Mouse (Mus musculus) layer of hippocampus, postnatal 14 days (tissue): ENCODE measurements around the gene Rnf151. TPM values are rescaled to one million over a fixed set of nuclear protein-coding genes. Genes with fewer than 3 reads are reported as not detected.
A peak's percentile ranks its signal among the peaks of the same experiment; 100 is the strongest.
"Not testable (repeated sequence)": the region's sequence is repeated elsewhere in the genome, so short reads cannot be mapped to it uniquely, and the experiment has no call there.

Experiments
- DNase-seq, 2 experiments: peaks; one replicate each; pipeline ENCODE4 v3.0.0; 2021 to 2022; ENCODE audit warnings: low spot score in 2 of 2, mixed read lengths in 1 of 2
- total RNA-seq, 2 experiments: library from RNA; stranded (reverse); gene quantifications; 2 replicates each; pipeline ENCODE4 v1.2.3; 2021

Rnf151 gene
- total RNA-seq, 2 experiments from 2014 or later = not detected

DNA sequence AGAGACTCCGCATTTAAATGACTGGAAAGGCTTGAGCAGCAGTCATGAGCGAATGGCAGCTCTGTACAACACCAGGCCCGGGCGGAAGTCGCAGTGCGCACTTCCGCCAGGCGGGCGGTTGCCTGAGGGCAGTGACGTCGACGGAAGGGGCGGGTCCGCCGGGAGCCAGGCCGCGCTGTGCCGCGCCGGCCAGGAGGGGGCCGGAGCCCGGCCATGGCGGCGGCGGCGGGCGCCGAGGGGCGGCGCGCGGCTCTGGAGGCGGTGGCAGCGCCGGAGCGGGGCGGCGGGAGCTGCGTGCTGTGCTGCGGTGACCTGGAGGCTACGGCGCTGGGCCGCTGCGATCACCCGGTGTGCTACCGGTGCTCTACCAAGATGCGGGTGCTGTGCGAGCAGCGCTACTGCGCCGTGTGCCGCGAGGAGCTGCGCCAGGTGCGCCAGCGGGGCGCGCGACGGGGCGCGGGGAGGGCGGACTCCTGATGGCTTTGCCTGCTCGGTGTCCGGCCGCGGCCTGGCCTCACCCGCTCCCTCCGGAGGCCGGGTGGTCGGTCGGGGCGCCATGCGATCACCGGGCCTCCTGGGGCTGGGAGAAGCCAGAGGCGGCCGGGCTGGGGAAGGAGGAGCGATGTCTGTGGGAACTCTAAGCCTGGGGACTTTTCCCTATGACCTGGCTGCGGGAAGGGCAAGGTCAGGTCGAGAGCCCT is 48.2 kb downstream of the Rnf151 start, which contains the start of gene Zfp598:
Gene Zfp598, plus strand, starts transcription at position 143 of the 701 bp plus-strand sequence.
- DNase-seq = peak; percentile 93 to 95

DNA sequence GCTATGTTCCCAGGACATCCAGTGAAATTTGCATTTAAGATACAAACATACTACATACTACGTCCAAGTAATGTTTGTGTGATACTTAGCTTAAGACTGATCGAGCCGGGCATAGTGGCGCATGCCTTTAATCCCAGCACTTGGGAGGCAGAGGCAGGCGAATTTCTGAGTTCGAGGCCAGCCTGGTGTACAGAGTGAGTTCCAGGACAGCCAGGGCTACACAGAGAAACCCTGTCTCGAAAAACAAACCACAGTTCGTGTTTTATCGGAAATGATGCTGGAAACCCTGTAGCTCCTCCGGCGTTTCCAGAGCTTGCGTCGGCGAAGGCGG is 48.7 kb downstream of the Rnf151 start:
- not testable (repeated sequence) for DNase-seq

DNA sequence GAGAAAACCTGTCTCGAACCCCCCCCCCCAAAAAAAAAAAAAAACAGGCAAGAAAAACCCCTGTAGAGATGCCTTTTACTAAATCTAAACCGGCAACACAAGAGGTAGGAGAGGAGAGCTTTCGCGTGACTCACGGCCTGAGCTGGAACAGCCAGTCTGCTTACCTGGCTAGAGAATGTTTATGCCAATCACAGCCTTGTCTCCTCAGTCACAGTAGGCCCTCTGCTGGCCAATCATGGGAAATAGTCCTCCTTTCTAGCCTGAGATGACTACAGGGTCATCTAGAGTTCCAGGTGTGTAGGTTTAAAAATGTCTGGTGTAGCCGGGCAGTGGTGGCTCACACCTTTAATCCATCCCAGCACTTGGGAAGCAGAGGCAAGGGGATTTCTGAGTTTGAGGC is 50.4 kb downstream of the Rnf151 start:
- DNase-seq = no peak

DNA sequence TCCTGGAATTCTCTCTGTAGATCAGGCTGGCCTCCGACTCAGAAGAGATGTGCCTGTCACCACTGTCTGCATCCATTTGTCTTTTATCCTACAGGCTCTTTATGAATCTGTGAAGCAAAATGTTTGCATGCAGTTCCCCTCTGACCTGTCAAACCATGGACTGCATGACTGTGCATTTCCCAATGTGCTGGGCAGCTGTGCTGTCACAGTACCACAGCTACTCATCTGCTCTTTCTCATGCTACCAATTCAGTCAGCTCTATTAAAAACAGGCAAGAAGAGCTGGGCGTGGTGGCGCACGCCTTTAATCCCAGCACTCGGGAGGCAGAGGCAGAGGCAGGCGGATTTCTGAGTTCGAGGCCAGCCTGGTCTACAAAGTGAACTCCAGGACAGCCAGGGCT is 50.9 kb downstream of the Rnf151 start:
- not testable (repeated sequence) for DNase-seq

Other genes with a start within 250 kb of the Rnf151 start
- 10 to 100 TPM; 27.8 to 32.3 TPM for gene E4f1, start 247.8 kb downstream of the Rnf151 start, total RNA-seq
- gene Pgp, start 247.7 kb downstream of the Rnf151 start, total RNA-seq = 10 to 100 TPM; 71.8 to 73.5 TPM
- 1 to 10 TPM; 1.0 to 2.1 TPM for gene Bricd5, start 244.2 kb downstream of the Rnf151 start, total RNA-seq
- gene Mlst8, start 239.0 kb downstream of the Rnf151 start, total RNA-seq = 10 to 100 TPM; 30.7 to 32.1 TPM
- 100 to 1,000 TPM; 155 to 161 TPM for gene Caskin1, start 229.5 kb downstream of the Rnf151 start, total RNA-seq
- gene Traf7, start 190.1 kb downstream of the Rnf151 start, total RNA-seq = 10 to 100 TPM; 93.6 to 96.0 TPM
- gene Rab26, start 183.9 kb downstream of the Rnf151 start, total RNA-seq = 10 to 100 TPM; 60.1 to 69.3 TPM
- gene Pkd1, start 168.2 kb downstream of the Rnf151 start, total RNA-seq = 10 to 100 TPM; 71.1 to 85.9 TPM
- 100 to 1,000 TPM; 160 to 162 TPM for gene Tsc2, start 85.4 kb downstream of the Rnf151 start, total RNA-seq
- 1 to 10 TPM; 3.9 to 5.3 TPM for gene Nthl1, start 85.4 kb downstream of the Rnf151 start, total RNA-seq
- 10 to 100 TPM; 47.9 to 52.4 TPM for gene Slc9a3r2, start 67.7 kb downstream of the Rnf151 start, total RNA-seq
- 1 to 10 TPM; 3.7 to 3.9 TPM for gene Npw, start 59.6 kb downstream of the Rnf151 start, total RNA-seq
- gene Zfp598, start 48.4 kb downstream of the Rnf151 start, total RNA-seq = 10 to 100 TPM; 36.5 to 40.7 TPM
- gene Syngr3, start 28.1 kb downstream of the Rnf151 start, total RNA-seq = 100 to 1,000 TPM; 197 to 204 TPM
- gene Gfer, start 21.9 kb downstream of the Rnf151 start, total RNA-seq = 10 to 100 TPM; 18.5 to 19.8 TPM
- 1 to 10 TPM; 2.7 to 4.4 TPM for gene Noxo1, start 21.8 kb downstream of the Rnf151 start, total RNA-seq
- gene Tbl3, start 10.4 kb downstream of the Rnf151 start, total RNA-seq = 10 to 100 TPM; 28.5 to 29.1 TPM
- 100 to 1,000 TPM; 494 to 506 TPM for gene Rps2, start 53 bp upstream of the Rnf151 start, total RNA-seq
- 100 to 1,000 TPM; 186 to 200 TPM for gene Ndufb10, start 6.4 kb upstream of the Rnf151 start, total RNA-seq
- gene Rpl3l, start 9.8 kb upstream of the Rnf151 start, total RNA-seq = 1 to 10 TPM in 1 of 2 experiments, under 1 TPM in 1; 0.79 to 1.0 TPM
- gene Msrb1, start 18.6 kb upstream of the Rnf151 start, total RNA-seq = 10 to 100 TPM; 44.4 to 51.2 TPM
- not detected for gene Hs3st6, start 34.9 kb upstream of the Rnf151 start, total RNA-seq
- not detected for gene Meiob, start 86.2 kb upstream of the Rnf151 start, total RNA-seq
- gene Hagh, start 122.1 kb upstream of the Rnf151 start, total RNA-seq = 100 to 1,000 TPM; 107 to 112 TPM
- 10 to 100 TPM; 18.1 to 18.2 TPM for gene Fahd1, start 132.3 kb upstream of the Rnf151 start, total RNA-seq
- not detected for gene Igfals, start 147.9 kb upstream of the Rnf151 start, total RNA-seq
- gene Nubp2, start 168.3 kb upstream of the Rnf151 start, total RNA-seq = 10 to 100 TPM; 37.7 to 43.4 TPM
- 10 to 100 TPM; 40.9 to 41.2 TPM for gene Spsb3, start 168.6 kb upstream of the Rnf151 start, total RNA-seq
- gene Eme2, start 177.0 kb upstream of the Rnf151 start, total RNA-seq = 10 to 100 TPM; 66.9 to 83.2 TPM
- 10 to 100 TPM; 73.0 to 76.3 TPM for gene Mrps34, start 177.1 kb upstream of the Rnf151 start, total RNA-seq
- 10 to 100 TPM; 48.6 to 53.8 TPM for gene Nme3, start 178.4 kb upstream of the Rnf151 start, total RNA-seq
- gene Mapk8ip3, start 218.9 kb upstream of the Rnf151 start, total RNA-seq = 100 to 1,000 TPM; 312 to 326 TPM
- gene Jpt2, start 242.6 kb upstream of the Rnf151 start, total RNA-seq = 10 to 100 TPM; 11.2 TPM